8 mouse cellular contexts compared by ENCODE assay signal in genomic region chr16:48993231-48993558, GRCm38 (mm10). TPM values are rescaled to one million over a fixed set of nuclear protein-coding genes. Genes with fewer than 3 reads are reported as not detected.
DNase-seq lines count a peak whose midpoint lies in the region; ATAC-seq lines count a peak whose summit lies in the region.

No protein-coding gene starts in this region.

- no peaks in the 10 kb centered on the region for H3K27me3 ChIP-seq in heart, embryonic 16.5 days (ENCODE audit: control insufficient read depth, insufficient read depth, low read length)
- no peaks in the 10 kb centered on the region for H3K27me3 ChIP-seq in hindbrain, embryonic 11.5 days (ENCODE audit: control insufficient read depth, insufficient read depth, low read length)
- no peaks in the 10 kb centered on the region for H3K27me3 ChIP-seq in midbrain, embryonic 10.5 days (ENCODE audit: low read depth, poor library complexity, severe bottlenecking)

- H3K4me1 ChIP-seq in heart, embryonic 16.5 days (ENCODE audit: control insufficient read depth, insufficient read depth, low read length) = peaks cover 10% of the 10 kb centered on the region
- H3K4me1 ChIP-seq in hindbrain, embryonic 11.5 days (replicated peaks; ENCODE audit: control insufficient read depth, insufficient read depth, low read length) = peaks cover 2% of the 10 kb centered on the region; the same call in 1 of the 2 replicates
- peaks cover 27% of the 10 kb centered on the region for H3K4me1 ChIP-seq in midbrain, embryonic 10.5 days

- no peak for ATAC-seq in heart, embryonic 16.5 days (replicated peaks; ENCODE audit: extremely low read depth, insufficient read depth, low FRiP score)
- ATAC-seq in activated CD4-positive, CD25-positive, alpha-beta regulatory T cell, adult 4 months = peak; percentile 29
- ATAC-seq in hindbrain, embryonic 11.5 days (ENCODE audit: low FRiP score) = no peak
- ATAC-seq in megakaryocyte progenitor cell, adult 5-6 weeks (replicated peaks; ENCODE audit: poor library complexity) = no peak

- peak overlapping the region; percentile 63 for H3K4me2 ChIP-seq in heart, embryonic 16.5 days (ENCODE audit: low read depth, low read length)
- peak overlapping the region; percentile 54 for H3K4me2 ChIP-seq in hindbrain, embryonic 11.5 days (replicated peaks; ENCODE audit: low read depth, low read length)

- H3K9ac ChIP-seq in heart, embryonic 16.5 days (ENCODE audit: low read length) = peak overlapping the region; percentile 94
- peak overlapping the region; percentile 85 for H3K9ac ChIP-seq in hindbrain, embryonic 11.5 days (ENCODE audit: low read depth, low read length)

- peak overlapping the region; percentile 81 for H3K4me3 ChIP-seq in heart, embryonic 16.5 days (ENCODE audit: low read length)
- peak overlapping the region; percentile 67 for H3K4me3 ChIP-seq in hindbrain, embryonic 11.5 days (ENCODE audit: low read depth, low read length)
- peak overlapping the region; percentile 90 for H3K4me3 ChIP-seq in midbrain, embryonic 10.5 days

- H3K9me3 ChIP-seq in heart, embryonic 16.5 days (replicated peaks; ENCODE audit: control insufficient read depth, low read length) = no peaks in the 10 kb centered on the region
- no peaks in the 10 kb centered on the region for H3K9me3 ChIP-seq in hindbrain, embryonic 11.5 days (ENCODE audit: control insufficient read depth, low read length)
- no peaks in the 10 kb centered on the region; the same call in 1 of the 2 replicates for H3K9me3 ChIP-seq in midbrain, embryonic 10.5 days (replicated peaks)

- DNase-seq in heart, postnatal 4 days = no peak
- DNase-seq in hindbrain, embryonic 11.5 days (ENCODE audit: low spot score) = no peak
- DNase-seq in midbrain, embryonic 10.5 days (ENCODE audit: low spot score) = no peak
- no peak for DNase-seq in right cerebral cortex, postnatal 10 days (ENCODE audit: low spot score in 2 of 2)
- no peak for DNase-seq in kidney, adult 18-20 months

- peak overlapping the region; percentile 91 for H3K27ac ChIP-seq in heart, embryonic 16.5 days (ENCODE audit: low read length)
- H3K27ac ChIP-seq in hindbrain, embryonic 11.5 days (ENCODE audit: low read depth, low read length) = peak overlapping the region; percentile 91; the same call in 1 of the 2 replicates
- peak overlapping the region; percentile 99 for H3K27ac ChIP-seq in midbrain, embryonic 10.5 days (replicated peaks)

- 2% methylated on average over 9 of the region's 9 CpGs for WGBS in heart, embryonic 16.5 days
- WGBS in hindbrain, embryonic 11.5 days = 3% methylated on average over 9 of the region's 9 CpGs
- WGBS in midbrain, embryonic 10.5 days = 3% methylated on average over 9 of the region's 9 CpGs

- 0 out of 2 replicates have a peak, but pooled peaks cover 3% of the 10 kb centered on the region for H3K36me3 ChIP-seq in heart, embryonic 16.5 days (ENCODE audit: control insufficient read depth, insufficient read depth)
- no peaks in the 10 kb centered on the region for H3K36me3 ChIP-seq in hindbrain, embryonic 11.5 days (ENCODE audit: control insufficient read depth, insufficient read depth, low read length)
- peaks cover 26% of the 10 kb centered on the region for H3K36me3 ChIP-seq in midbrain, embryonic 10.5 days

RNA-seq across cellular contexts. Expression of gene Dzip3, which starts 0.8 kb away (rescaled TPM):
- polyA plus RNA-seq in heart, embryonic 16.5 days (2015; fragmentation: Nextera tagmentation; extraction: Ambion mirVana) = 13.8 and 14.7 TPM in 2 replicates
- total RNA-seq in heart, postnatal 4 days (2021) = 10 to 100 TPM; 12.3 to 15.0 TPM
- polyA plus RNA-seq in activated CD4-positive, CD25-positive, alpha-beta regulatory T cell, adult 4 months (2017; shearing (Covaris generic)) = 1 to 10 TPM; 3.8 to 4.1 TPM
- polyA plus RNA-seq in hindbrain, embryonic 11.5 days (2014; fragmentation: Nextera tagmentation; extraction: Ambion mirVana) = 52.4 and 57.5 TPM in 2 replicates
- 31.9 and 38.0 TPM in 2 replicates for polyA plus RNA-seq in midbrain, embryonic 10.5 days (2016; fragmentation: Nextera tagmentation; extraction: Ambion mirVana)
- 29.1 and 31.5 TPM in 2 replicates for total RNA-seq in megakaryocyte progenitor cell, adult 5-6 weeks (2015)
- 24.5 and 30.8 TPM in 2 replicates for total RNA-seq in megakaryocyte progenitor cell, adult 5-6 weeks (2017)

RNA-seq across cellular contexts. Expression of gene Cip2a, which starts 0.8 kb away (rescaled TPM):
- 22.1 and 22.4 TPM in 2 replicates for polyA plus RNA-seq in heart, embryonic 16.5 days (2015; fragmentation: Nextera tagmentation; extraction: Ambion mirVana)
- 10 to 100 TPM; 22.3 to 28.5 TPM for total RNA-seq in heart, postnatal 4 days (2021)
- polyA plus RNA-seq in activated CD4-positive, CD25-positive, alpha-beta regulatory T cell, adult 4 months (2017; shearing (Covaris generic)) = 10 to 100 TPM; 11.4 to 13.6 TPM
- 44.3 and 44.5 TPM in 2 replicates for polyA plus RNA-seq in hindbrain, embryonic 11.5 days (2014; fragmentation: Nextera tagmentation; extraction: Ambion mirVana)
- 47.0 and 47.2 TPM in 2 replicates for polyA plus RNA-seq in midbrain, embryonic 10.5 days (2016; fragmentation: Nextera tagmentation; extraction: Ambion mirVana)
- total RNA-seq in megakaryocyte progenitor cell, adult 5-6 weeks (2015) = 85.7 and 97.0 TPM in 2 replicates
- 75.7 and 101 TPM in 2 replicates for total RNA-seq in megakaryocyte progenitor cell, adult 5-6 weeks (2017)
